ENCODE assay signal across 34 mouse cellular contexts in genomic region chr13:95431760-95432159, GRCm38 (mm10). TPM values are rescaled to one million over a fixed set of nuclear protein-coding genes. Genes with fewer than 3 reads are reported as not detected.
A peak's percentile ranks its signal among the peaks of the same experiment; 100 is the strongest.
DNase-seq lines count a peak whose midpoint lies in the region; ATAC-seq lines count a peak whose summit lies in the region.
"Had no signal": no experiment of that assay in that cellular context is flagged by ENCODE, and none has a peak within 500 bp of the region (broad histone marks: within the 10 kb centered on the region; RNA-seq: fewer than 3 reads in every experiment).

No protein-coding gene starts in this region.

- H3K27ac ChIP-seq in kidney, embryonic 15.5 days, result no peak overlapping the region
- H3K27ac ChIP-seq in midbrain, embryonic 15.5 days, result no peak overlapping the region
- H3K27ac ChIP-seq in midbrain, embryonic 10.5 days (replicated peaks), result no peak overlapping the region
- H3K27ac ChIP-seq: embryonic facial prominence, embryonic 15.5 days; forebrain, embryonic 13.5 days; hindbrain, embryonic 10.5 days; hindbrain, embryonic 15.5 days; limb, embryonic 10.5 days; limb, embryonic 15.5 days; liver, embryonic 14.5 days; lung, embryonic 15.5 days; neural tube, embryonic 13.5 days had no signal

- 43% methylated on average over 10 of the region's 10 CpGs for WGBS in kidney, embryonic 15.5 days
- 74% methylated on average over 10 of the region's 10 CpGs for WGBS in midbrain, embryonic 15.5 days
- WGBS in midbrain, embryonic 10.5 days, result 92% methylated on average over 10 of the region's 10 CpGs

- no peaks in the 10 kb centered on the region; the same call in 1 of the 2 replicates for H3K27me3 ChIP-seq in kidney, embryonic 15.5 days
- H3K27me3 ChIP-seq in midbrain, embryonic 15.5 days (replicated peaks), result no peaks in the 10 kb centered on the region
- H3K27me3 ChIP-seq in midbrain, embryonic 10.5 days (ENCODE audit: low read depth, poor library complexity, severe bottlenecking), result no peaks in the 10 kb centered on the region
- H3K27me3 ChIP-seq: embryonic facial prominence, embryonic 15.5 days; forebrain, embryonic 13.5 days; limb, embryonic 15.5 days; lung, embryonic 15.5 days; neural tube, embryonic 13.5 days had no signal

- ATAC-seq in kidney, embryonic 15.5 days (replicated peaks; ENCODE audit: low FRiP score), result no peak
- ATAC-seq in midbrain, embryonic 15.5 days (replicated peaks), result 0 out of 2 replicates have a peak, but pooled peaks have one; percentile 18
- ATAC-seq: CD4-positive, CD25-positive, alpha-beta regulatory T cell, adult 4 months; forebrain, embryonic 13.5 days; inflammation-experienced regulatory T-cells, adult 6 months had no signal

- H3K4me3 ChIP-seq in kidney, embryonic 15.5 days (replicated peaks), result no peak overlapping the region
- H3K4me3 ChIP-seq in midbrain, embryonic 15.5 days, result no peak overlapping the region
- H3K4me3 ChIP-seq in midbrain, embryonic 10.5 days, result no peak overlapping the region
- H3K4me3 ChIP-seq: embryonic facial prominence, embryonic 15.5 days; forebrain, embryonic 13.5 days; hindbrain, embryonic 10.5 days; hindbrain, embryonic 15.5 days; limb, embryonic 10.5 days; limb, embryonic 15.5 days; lung, embryonic 15.5 days; neural tube, embryonic 13.5 days had no signal

- no peak overlapping the region for H3K9ac ChIP-seq in kidney, embryonic 15.5 days
- H3K9ac ChIP-seq in midbrain, embryonic 15.5 days, result no peak overlapping the region
- H3K9ac ChIP-seq: embryonic facial prominence, embryonic 15.5 days; forebrain, embryonic 13.5 days; hindbrain, embryonic 15.5 days; limb, embryonic 15.5 days; liver, embryonic 14.5 days; lung, embryonic 15.5 days; neural tube, embryonic 13.5 days had no signal

- DNase-seq in kidney, adult 9 months, result no peak
- peak; percentile 20 to 49 for DNase-seq in kidney, postnatal 4 days
- DNase-seq in kidney, adult 11 months, result no peak
- no peak for DNase-seq in midbrain, embryonic 10.5 days (ENCODE audit: low spot score)
- DNase-seq in left cerebral cortex, adult 8-10 months (ENCODE audit: low spot score in 2 of 2), result no peak
- DNase-seq: adrenal gland, postnatal 25 days; cerebellum, adult 18-20 months; cerebellum, postnatal 10 days; gastrocnemius, postnatal 14 days; heart, postnatal 14 days; layer of hippocampus, postnatal 36 days; right cerebral cortex, postnatal 14 days; thymus, postnatal 14 days had no signal

- H3K9me3 ChIP-seq in kidney, embryonic 15.5 days (replicated peaks), result no peaks in the 10 kb centered on the region
- H3K9me3 ChIP-seq in midbrain, embryonic 15.5 days, result no peaks in the 10 kb centered on the region
- H3K9me3 ChIP-seq in midbrain, embryonic 10.5 days (replicated peaks), result no peaks in the 10 kb centered on the region
- H3K9me3 ChIP-seq: embryonic facial prominence, embryonic 15.5 days; forebrain, embryonic 13.5 days; hindbrain, embryonic 10.5 days; hindbrain, embryonic 15.5 days; limb, embryonic 10.5 days; limb, embryonic 15.5 days; lung, embryonic 15.5 days; neural tube, embryonic 13.5 days had no signal

- H3K4me2 ChIP-seq in kidney, embryonic 15.5 days, result peak overlapping the region; percentile 25; the same call in 1 of the 2 replicates
- H3K4me2 ChIP-seq in midbrain, embryonic 15.5 days, result no peak overlapping the region
- H3K4me2 ChIP-seq: embryonic facial prominence, embryonic 15.5 days; forebrain, embryonic 13.5 days; hindbrain, embryonic 15.5 days; limb, embryonic 15.5 days; lung, embryonic 15.5 days; neural tube, embryonic 13.5 days had no signal

- H3K4me1 ChIP-seq in kidney, embryonic 15.5 days, result no peaks in the 10 kb centered on the region
- H3K4me1 ChIP-seq in midbrain, embryonic 15.5 days, result no peaks in the 10 kb centered on the region
- peaks cover 7% of the 10 kb centered on the region for H3K4me1 ChIP-seq in midbrain, embryonic 10.5 days
- H3K4me1 ChIP-seq: embryonic facial prominence, embryonic 15.5 days; hindbrain, embryonic 15.5 days; limb, embryonic 10.5 days; limb, embryonic 15.5 days; lung, embryonic 15.5 days; neural tube, embryonic 13.5 days had no signal

- H3K36me3 ChIP-seq in kidney, embryonic 15.5 days, result no peaks in the 10 kb centered on the region
- H3K36me3 ChIP-seq in midbrain, embryonic 15.5 days (replicated peaks), result no peaks in the 10 kb centered on the region
- H3K36me3 ChIP-seq in midbrain, embryonic 10.5 days, result no peaks in the 10 kb centered on the region
- H3K36me3 ChIP-seq: embryonic facial prominence, embryonic 15.5 days; hindbrain, embryonic 10.5 days; hindbrain, embryonic 15.5 days; limb, embryonic 10.5 days; limb, embryonic 15.5 days; lung, embryonic 15.5 days; neural tube, embryonic 13.5 days had no signal

RNA-seq across cellular contexts. Expression of gene Crhbp, which starts 13.0 kb away (rescaled TPM):
- polyA plus RNA-seq in kidney, embryonic 15.5 days (2015; fragmentation: Nextera tagmentation; extraction: Ambion mirVana), result 0.34 TPM in 1 of 2 replicates, not detected in the other
- polyA plus RNA-seq in midbrain, embryonic 15.5 days (2015; fragmentation: Nextera tagmentation; extraction: Ambion mirVana), result 2.7 and 3.4 TPM in 2 replicates
- polyA plus RNA-seq in midbrain, embryonic 10.5 days (2016; fragmentation: Nextera tagmentation; extraction: Ambion mirVana), result 1.4 and 1.8 TPM in 2 replicates
- 10 to 100 TPM; 18.4 to 24.3 (median 20.9) TPM for total RNA-seq in left cerebral cortex, adult 8-10 months (2022)
- total RNA-seq: adrenal gland, postnatal 25 days; common myeloid progenitor, adult 5-6 weeks; gastrocnemius, postnatal 14 days; granulocyte monocyte progenitor cell, adult 5-6 weeks; heart, postnatal 14 days had no signal
- polyA plus RNA-seq: CD4-positive, CD25-positive, alpha-beta regulatory T cell, adult 4 months; heart, embryonic 14.5 days; inflammation-experienced regulatory T-cells, adult 6 months; large intestine, adult 2 months; small intestine, adult 2 months had no signal

RNA-seq across cellular contexts. Expression of gene S100z, which starts 46.8 kb away (rescaled TPM):
- polyA plus RNA-seq in kidney, embryonic 15.5 days (2015; fragmentation: Nextera tagmentation; extraction: Ambion mirVana), result not detected in 2 replicates
- polyA plus RNA-seq in midbrain, embryonic 15.5 days (2015; fragmentation: Nextera tagmentation; extraction: Ambion mirVana), result not detected in 2 replicates
- not detected in 2 replicates for polyA plus RNA-seq in midbrain, embryonic 10.5 days (2016; fragmentation: Nextera tagmentation; extraction: Ambion mirVana)
- not detected for total RNA-seq in left cerebral cortex, adult 8-10 months (2022)
- total RNA-seq: adrenal gland, adult 18-20 months; adrenal gland, postnatal 25 days; common myeloid progenitor, adult 5-6 weeks; granulocyte monocyte progenitor cell, adult 5-6 weeks; heart, postnatal 14 days; layer of hippocampus, postnatal 36 days; left cerebral cortex, postnatal 10 days had no signal
- polyA plus RNA-seq: CD4-positive, CD25-positive, alpha-beta regulatory T cell, adult 4 months; forebrain, embryonic 13.5 days; heart, embryonic 14.5 days; hindbrain, embryonic 10.5 days; hindbrain, embryonic 15.5 days; inflammation-experienced regulatory T-cells, adult 6 months; large intestine, adult 2 months; limb, embryonic 10.5 days; limb, embryonic 15.5 days; liver, embryonic 14.5 days; lung, embryonic 15.5 days; neural tube, embryonic 13.5 days; small intestine, adult 2 months; stomach, embryonic 14.5 days had no signal

RNA-seq across cellular contexts. Expression of gene Aggf1, which starts 56.6 kb away (rescaled TPM):
- 35.9 and 37.4 TPM in 2 replicates for polyA plus RNA-seq in kidney, embryonic 15.5 days (2015; fragmentation: Nextera tagmentation; extraction: Ambion mirVana)
- polyA plus RNA-seq in midbrain, embryonic 15.5 days (2015; fragmentation: Nextera tagmentation; extraction: Ambion mirVana), result 41.8 and 42.9 TPM in 2 replicates
- polyA plus RNA-seq in midbrain, embryonic 10.5 days (2016; fragmentation: Nextera tagmentation; extraction: Ambion mirVana), result 41.0 and 41.9 TPM in 2 replicates
- 10 to 100 TPM; 46.3 to 49.9 (median 48.2) TPM for total RNA-seq in left cerebral cortex, adult 8-10 months (2022)

Comparison
In these comparisons a context has a peak if more than half of its experiments do, and no peak if none do; other contexts are left out.
1. DNase-seq: peak in kidney, postnatal 4 days (2 of 2); none in kidney, adult 9 months (single experiment), kidney, adult 11 months (single experiment), midbrain, embryonic 10.5 days (single experiment) and left cerebral cortex, adult 8-10 months (0 of 2).